Mouse (Mus musculus): ENCODE measurements around the gene Arid1b. TPM values are rescaled to one million over a fixed set of nuclear protein-coding genes. Genes with fewer than 3 reads are reported as not detected.

The Arid1b gene
- polyA plus RNA-seq, 1 experiment from 2014 or later = 7.2 TPM

DNA sequence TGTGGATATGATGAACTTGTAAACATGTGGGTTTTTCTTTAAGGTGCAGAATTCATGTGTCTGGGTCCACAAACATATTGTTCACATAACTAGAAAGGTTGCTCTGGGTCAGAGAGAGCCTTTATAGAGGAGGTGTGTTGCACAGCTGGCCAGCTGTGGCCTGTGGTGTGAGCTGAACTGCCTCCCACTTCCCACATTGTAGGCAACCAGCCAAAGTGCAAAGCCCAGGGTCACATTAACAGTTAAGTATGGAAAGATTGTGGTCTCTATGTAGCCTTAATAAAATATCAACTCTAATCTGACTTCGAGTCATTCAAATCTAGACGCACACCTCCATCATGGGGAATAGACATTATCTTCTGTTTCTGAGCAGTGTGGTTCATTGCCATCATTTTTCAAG, 203.0 kb downstream of the Arid1b start:
- H3K4me2 ChIP-seq (replicated peaks; ENCODE audit: low read depth, low read length) = no peak overlapping the region
- TF ChIP-seq EP300 (IDR thresholded peaks at IDR 0.05) = no peak
- TF ChIP-seq CTCF (IDR thresholded peaks at IDR 0.05) = no peak
- peaks cover 7% of the 10 kb centered on the region for H3K4me1 ChIP-seq (ENCODE audit: insufficient read depth, low read depth, low read length)
- DNase-seq (ENCODE audit: low spot score) (no peak), ATAC-seq (no peak)
- H3K9me3 ChIP-seq (ENCODE audit: low read length) = no peaks in the 10 kb centered on the region
- peak overlapping the region; percentile 43; the same call in 1 of the 2 replicates for H3K27ac ChIP-seq (ENCODE audit: low read length)
- no peak overlapping the region for H3K9ac ChIP-seq (replicated peaks; ENCODE audit: low read depth)
- H3K36me3 ChIP-seq (ENCODE audit: insufficient read depth, low read length) = no peaks in the 10 kb centered on the region
- no peaks in the 10 kb centered on the region for H3K27me3 ChIP-seq (replicated peaks; ENCODE audit: insufficient read depth, low read length)
- WGBS = 73% methylated on average over 2 of the region's 2 CpGs
- no peak overlapping the region for H3K4me3 ChIP-seq (ENCODE audit: low read depth, low read length)

DNA sequence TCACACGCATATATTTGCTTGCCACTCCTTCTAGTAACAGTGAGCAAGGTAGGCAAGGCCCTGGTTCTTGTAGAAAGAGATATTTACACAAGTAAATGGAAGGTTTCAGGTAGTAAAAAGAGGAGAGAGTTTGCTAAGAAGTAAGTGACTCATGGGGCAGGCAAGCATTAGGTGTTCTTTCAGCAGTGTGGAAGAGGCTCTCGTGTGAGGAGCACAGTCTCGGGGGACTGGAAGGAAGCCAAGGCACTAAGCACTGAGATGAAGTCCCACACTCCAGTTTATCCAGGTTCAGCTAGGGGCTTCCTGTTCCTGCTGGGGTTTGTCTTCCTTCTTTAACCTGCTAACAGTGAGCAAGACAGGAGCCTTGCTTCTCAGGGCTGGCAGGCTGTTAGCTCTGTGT, 203.6 kb downstream of the Arid1b start:
- Histone ChIP-seq H3K4me3 (ENCODE audit: low read depth, low read length) (no peak overlapping the region), H3K4me2 (replicated peaks; ENCODE audit: low read depth, low read length) (no peak overlapping the region), H3K9ac (replicated peaks; ENCODE audit: low read depth) (no peak overlapping the region), H3K27ac (ENCODE audit: low read length) (peak overlapping the region; percentile 43; the same call in 1 of the 2 replicates), H3K4me1 (ENCODE audit: insufficient read depth, low read depth, low read length) (peaks cover 9% of the 10 kb centered on the region), H3K9me3 (ENCODE audit: low read length) (no peaks in the 10 kb centered on the region), H3K36me3 (ENCODE audit: insufficient read depth, low read length) (no peaks in the 10 kb centered on the region), H3K27me3 (replicated peaks; ENCODE audit: insufficient read depth, low read length) (no peaks in the 10 kb centered on the region)
- DNase-seq (ENCODE audit: low spot score) (peak; percentile 73), ATAC-seq (peak; percentile 71)
- WGBS = 45% methylated on average over 3 of the region's 3 CpGs
- no peak for TF ChIP-seq EP300 (IDR thresholded peaks at IDR 0.05)
- no peak for TF ChIP-seq CTCF (IDR thresholded peaks at IDR 0.05)

GRCm38 (mm10) chr17:5198252-5198651, 204.1 kb downstream of the Arid1b start:
- 35% methylated on average over 6 of the region's 6 CpGs for WGBS
- H3K9ac ChIP-seq (replicated peaks; ENCODE audit: low read depth) = no peak overlapping the region
- ATAC-seq = peak; percentile 46; the same call in 1 of the 2 replicates
- H3K27ac ChIP-seq (ENCODE audit: low read length) = 0 out of 2 replicates have a peak overlapping the region, but pooled peaks have one; percentile 43
- H3K9me3 ChIP-seq (ENCODE audit: low read length) = no peaks in the 10 kb centered on the region
- H3K36me3 ChIP-seq (ENCODE audit: insufficient read depth, low read length) = no peaks in the 10 kb centered on the region
- DNase-seq (ENCODE audit: low spot score) = peak; percentile 65
- TF ChIP-seq CTCF (IDR thresholded peaks at IDR 0.05) = no peak
- TF ChIP-seq EP300 (IDR thresholded peaks at IDR 0.05) = no peak
- peaks cover 14% of the 10 kb centered on the region for H3K4me1 ChIP-seq (ENCODE audit: insufficient read depth, low read depth, low read length)
- no peak overlapping the region for H3K4me2 ChIP-seq (replicated peaks; ENCODE audit: low read depth, low read length)
- H3K27me3 ChIP-seq (replicated peaks; ENCODE audit: insufficient read depth, low read length) = no peaks in the 10 kb centered on the region
- no peak overlapping the region for H3K4me3 ChIP-seq (ENCODE audit: low read depth, low read length)

DNA sequence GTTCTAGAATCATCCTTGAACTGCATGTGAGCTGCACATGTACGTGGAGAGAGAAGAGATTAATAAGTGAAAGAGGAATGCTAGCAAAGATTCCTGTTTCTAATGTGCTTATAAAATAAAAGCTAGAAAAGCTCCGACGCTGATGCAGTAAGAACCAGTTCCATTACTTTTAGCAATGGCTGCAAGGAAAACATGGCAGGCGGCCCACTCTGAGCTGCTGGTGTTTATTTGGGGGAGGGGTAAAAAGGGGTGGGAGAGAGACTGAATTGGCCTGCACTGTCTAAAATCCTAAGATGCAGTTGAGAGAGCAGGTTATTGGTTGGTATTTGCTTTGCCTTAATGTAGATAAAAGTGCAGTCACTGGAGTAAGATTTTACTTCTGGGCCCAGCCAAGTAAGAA, 204.7 kb downstream of the Arid1b start:
- WGBS = 41% methylated on average over 4 of the region's 4 CpGs
- ATAC-seq = no peak
- Histone ChIP-seq H3K36me3 (ENCODE audit: insufficient read depth, low read length) (no peaks in the 10 kb centered on the region), H3K27ac (ENCODE audit: low read length) (no peak overlapping the region), H3K9ac (replicated peaks; ENCODE audit: low read depth) (no peak overlapping the region), H3K27me3 (replicated peaks; ENCODE audit: insufficient read depth, low read length) (no peaks in the 10 kb centered on the region), H3K4me1 (ENCODE audit: insufficient read depth, low read depth, low read length) (peaks cover 14% of the 10 kb centered on the region), H3K9me3 (ENCODE audit: low read length) (no peaks in the 10 kb centered on the region), H3K4me3 (ENCODE audit: low read depth, low read length) (no peak overlapping the region), H3K4me2 (replicated peaks; ENCODE audit: low read depth, low read length) (no peak overlapping the region)
- no peak for DNase-seq (ENCODE audit: low spot score)
- TF ChIP-seq EP300 (IDR thresholded peaks at IDR 0.05) (no peak), CTCF (IDR thresholded peaks at IDR 0.05) (no peak)

GRCm38 (mm10) chr17:5200638-5201037, 206.5 kb downstream of the Arid1b start:
- Histone ChIP-seq H3K9me3 (ENCODE audit: low read length) (no peaks in the 10 kb centered on the region), H3K36me3 (ENCODE audit: insufficient read depth, low read length) (no peaks in the 10 kb centered on the region), H3K27me3 (replicated peaks; ENCODE audit: insufficient read depth, low read length) (no peaks in the 10 kb centered on the region), H3K4me1 (ENCODE audit: insufficient read depth, low read depth, low read length) (peaks cover 14% of the 10 kb centered on the region; the same call in 1 of the 2 replicates), H3K27ac (ENCODE audit: low read length) (no peak overlapping the region), H3K4me3 (ENCODE audit: low read depth, low read length) (no peak overlapping the region), H3K9ac (replicated peaks; ENCODE audit: low read depth) (no peak overlapping the region), H3K4me2 (replicated peaks; ENCODE audit: low read depth, low read length) (no peak overlapping the region)
- 81% methylated on average over 6 of the region's 6 CpGs for WGBS
- no peak for TF ChIP-seq CTCF (IDR thresholded peaks at IDR 0.05)
- TF ChIP-seq EP300 (IDR thresholded peaks at IDR 0.05) = no peak
- ATAC-seq (no peak), DNase-seq (ENCODE audit: low spot score) (no peak)

DNA sequence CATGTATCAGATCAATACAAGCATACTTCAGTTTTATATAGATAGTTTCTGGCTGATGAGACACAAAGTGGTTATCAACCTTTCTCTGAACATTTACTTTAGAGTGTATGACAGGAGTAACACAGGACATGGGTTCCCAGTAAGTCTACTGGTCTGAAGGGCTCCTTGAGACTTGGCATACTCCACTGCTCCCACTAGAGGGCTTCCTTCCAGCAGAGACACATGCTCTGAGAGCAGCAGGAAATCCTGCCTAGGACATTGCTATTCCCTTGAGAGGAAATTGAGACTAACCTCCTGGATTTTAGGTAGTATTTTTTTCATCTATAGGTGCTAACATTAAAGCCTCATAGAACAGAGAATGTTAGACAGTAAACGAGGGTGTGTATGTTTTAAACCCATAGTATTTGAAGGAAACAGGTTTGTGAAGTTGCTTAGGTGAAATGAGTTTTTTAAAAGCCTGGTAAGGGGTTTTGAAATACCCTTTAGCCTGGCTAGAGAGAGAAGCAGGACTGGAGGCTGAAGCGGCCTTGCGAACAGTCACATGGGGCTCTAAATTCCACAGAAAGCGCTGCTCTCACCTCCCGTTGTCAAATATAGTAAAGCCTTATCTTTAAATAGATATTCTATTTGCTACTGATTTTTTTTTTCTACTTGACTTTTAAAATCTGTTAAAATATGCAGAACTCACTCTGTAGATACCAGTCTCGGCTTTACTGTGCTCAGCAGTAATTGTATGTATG, 207.9 kb downstream of the Arid1b start:
- TF ChIP-seq CTCF (IDR thresholded peaks at IDR 0.05) (peak; percentile 93), EP300 (IDR thresholded peaks at IDR 0.05) (no peak)
- Histone ChIP-seq H3K9ac (replicated peaks; ENCODE audit: low read depth) (no peak overlapping the region), H3K27ac (ENCODE audit: low read length) (peak overlapping the region; percentile 44; the same call in 1 of the 2 replicates), H3K4me1 (ENCODE audit: insufficient read depth, low read depth, low read length) (peaks cover 14% of the 10 kb centered on the region; the same call in 1 of the 2 replicates), H3K27me3 (replicated peaks; ENCODE audit: insufficient read depth, low read length) (no peaks in the 10 kb centered on the region), H3K36me3 (ENCODE audit: insufficient read depth, low read length) (no peaks in the 10 kb centered on the region), H3K4me3 (ENCODE audit: low read depth, low read length) (no peak overlapping the region), H3K9me3 (ENCODE audit: low read length) (no peaks in the 10 kb centered on the region), H3K4me2 (replicated peaks; ENCODE audit: low read depth, low read length) (0 out of 2 replicates have a peak overlapping the region, but pooled peaks have one; percentile 2)
- DNase-seq (ENCODE audit: low spot score) (peak; percentile 92), ATAC-seq (peak; percentile 54)
- 37% methylated on average over 6 of the region's 6 CpGs for WGBS

All from lung, postnatal 0 days (tissue).